Mouse (Mus musculus) central nervous system, embryonic 11.5 days (tissue): ENCODE measurements around the gene Vmn1r66. TPM values are rescaled to one million over a fixed set of nuclear protein-coding genes. Genes with fewer than 3 reads are reported as not detected.

Experiments
- polyA plus RNA-seq: library from polyadenylated mRNA; depleted of rRNA; stranded (reverse); fragments of >200 nt; gene quantifications from 2 replicates; pipeline ENCODE4 v1.2.3, GENCODE M21; 2012; rRNA removed

Gene Vmn1r66
- not detected in 2 replicates for polyA plus RNA-seq

DNA sequence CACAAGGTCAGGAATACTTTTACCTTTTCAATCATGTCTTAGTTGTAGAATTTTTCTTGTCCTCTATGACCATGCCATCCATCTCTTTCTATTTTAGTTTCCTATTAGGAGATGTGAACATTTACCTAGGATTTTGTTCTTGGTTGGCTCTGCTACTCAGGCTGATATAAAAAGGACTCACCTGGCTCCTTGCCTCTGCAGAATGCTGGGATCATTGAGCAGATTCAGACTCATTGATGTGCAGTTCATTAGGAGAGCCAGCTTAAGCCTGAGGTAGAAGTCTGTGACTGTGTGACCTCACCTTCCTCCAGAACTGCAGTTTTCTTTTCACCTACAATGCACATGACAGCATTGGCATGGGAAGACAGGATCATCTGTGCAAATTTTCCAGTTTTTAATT, at the start of gene Vmn1r66:
Vmn1r66 (minus strand) TSS at position 101 of the 400 bp plus-strand sequence.

Other genes starting within 250 kb of the Vmn1r66 start
- not detected in 2 replicates for gene Vmn2r50, start 224.7 kb downstream of the Vmn1r66 start, polyA plus RNA-seq
- gene Vmn2r51, start 172.3 kb downstream of the Vmn1r66 start, polyA plus RNA-seq = not detected in 2 replicates
- gene Vmn2r52, start 101.4 kb downstream of the Vmn1r66 start, polyA plus RNA-seq = not detected in 2 replicates
- gene Vmn1r67, start 165.3 kb upstream of the Vmn1r66 start, polyA plus RNA-seq = not detected in 2 replicates
- 17.8 and 27.5 TPM in 2 replicates for gene Zik1, start 217.4 kb upstream of the Vmn1r66 start, polyA plus RNA-seq